Comparison of ENCODE assay signal across 8 mouse cellular contexts in the genomic region with DNA sequence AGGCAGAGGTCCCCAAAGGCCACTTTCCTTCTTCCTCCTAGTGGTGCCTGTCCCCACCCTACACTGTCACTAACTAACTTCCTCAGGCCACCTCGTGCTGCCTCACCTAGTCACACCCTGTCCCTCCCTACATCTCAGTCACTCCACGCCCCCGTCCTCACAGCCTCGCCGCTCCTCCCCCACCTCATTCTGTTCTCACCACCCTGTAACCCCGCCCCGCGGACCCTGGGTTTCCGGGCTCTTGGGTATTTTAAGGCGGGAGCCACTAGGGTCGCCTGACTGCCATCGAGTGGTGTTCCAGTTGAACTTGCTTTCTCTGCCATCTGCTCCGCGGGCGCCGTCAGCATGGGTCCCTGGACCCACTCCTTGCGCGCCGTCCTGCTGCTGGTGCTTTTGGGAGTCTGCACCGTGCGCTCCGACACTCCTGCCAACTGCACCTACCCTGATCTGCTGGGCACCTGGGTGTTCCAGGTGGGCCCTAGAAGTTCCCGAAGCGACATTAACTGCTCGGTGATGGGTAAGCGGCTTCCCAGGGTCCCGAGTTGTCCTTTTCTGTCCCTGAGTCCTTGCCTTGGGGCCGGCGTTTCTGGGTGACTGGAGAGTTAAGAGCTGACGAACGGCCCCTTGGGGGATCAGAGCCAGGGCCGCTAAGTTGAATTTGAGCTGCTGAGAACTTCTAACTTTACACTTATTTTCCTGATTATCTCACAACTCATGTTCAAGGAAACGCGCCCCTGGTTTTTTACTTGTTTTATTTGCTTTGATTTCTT. TPM values are rescaled to one million over a fixed set of nuclear protein-coding genes. Genes with fewer than 3 reads are reported as not detected.
DNase-seq lines count a peak whose midpoint lies in the region; ATAC-seq and TF ChIP-seq lines count a peak whose summit lies in the region.

Gene Ctsc (plus strand): TSS at position 228 of the 770 bp plus-strand sequence.

- H3K4me2 ChIP-seq in heart, embryonic 11.5 days, result peak within 1 kb of the TSS; percentile 96
- peak within 1 kb of the TSS; percentile 94 for H3K4me2 ChIP-seq in kidney, embryonic 16.5 days (replicated peaks; ENCODE audit: low read depth, low read length)

- H3K4me1 ChIP-seq in bone marrow macrophage, adult 2 months (ENCODE audit: control insufficient read depth, insufficient read depth, low read length), result peaks cover 10% of the 10 kb centered on the region
- peaks cover 15% of the 10 kb centered on the region for H3K4me1 ChIP-seq in erythroblast, embryonic 14.5 days (ENCODE audit: control insufficient read depth)
- H3K4me1 ChIP-seq in heart, embryonic 11.5 days (ENCODE audit: control insufficient read depth, insufficient read depth, low read length), result peaks cover 5% of the 10 kb centered on the region; the same call in 1 of the 2 replicates
- H3K4me1 ChIP-seq in kidney, embryonic 16.5 days (ENCODE audit: insufficient read depth, low read length), result peaks cover 13% of the 10 kb centered on the region

- ATAC-seq in heart, embryonic 11.5 days (replicated peaks; ENCODE audit: insufficient number of reproducible peaks, low FRiP score, low TSS enrichment), result peak; percentile 90
- peak; percentile 96 for ATAC-seq in kidney, embryonic 16.5 days (ENCODE audit: low FRiP score, low TSS enrichment)

- DNase-seq in 416B (ENCODE audit: low read depth), result peak; percentile 97
- peak; percentile 83 for DNase-seq in liver
- DNase-seq in monocyte, adult 2 months (ENCODE audit: low read depth in 1 of 2, low spot score in 2 of 2), result peak; percentile 90
- peak; percentile 98 for DNase-seq in spleen, postnatal 36 days (ENCODE audit: low spot score in 2 of 2)

- H3K36me3 ChIP-seq in erythroblast, embryonic 14.5 days (ENCODE audit: control insufficient read depth), result no peaks in the 10 kb centered on the region
- H3K36me3 ChIP-seq in heart, embryonic 11.5 days (ENCODE audit: control insufficient read depth, insufficient read depth, low read length), result no peaks in the 10 kb centered on the region
- H3K36me3 ChIP-seq in kidney, embryonic 16.5 days (ENCODE audit: insufficient read depth, low read length), result no peaks in the 10 kb centered on the region

- peak within 1 kb of the TSS; percentile 78 for H3K9ac ChIP-seq in heart, embryonic 11.5 days (ENCODE audit: low read depth, low read length)
- peak within 1 kb of the TSS; percentile 72 for H3K9ac ChIP-seq in kidney, embryonic 16.5 days (replicated peaks; ENCODE audit: low read length)

- peak within 1 kb of the TSS; percentile 91 for H3K27ac ChIP-seq in bone marrow macrophage, adult 2 months (ENCODE audit: insufficient read depth, low read depth, low read length)
- no peak within 1 kb of the TSS; the same call in 1 of the 2 replicates for H3K27ac ChIP-seq in heart, embryonic 11.5 days (ENCODE audit: low read depth, low read length)
- peak within 1 kb of the TSS; percentile 50; the same call in 1 of the 2 replicates for H3K27ac ChIP-seq in kidney, embryonic 16.5 days (ENCODE audit: low read length)

- H3K27me3 ChIP-seq in erythroblast, embryonic 14.5 days (ENCODE audit: control insufficient read depth), result peaks cover 3% of the 10 kb centered on the region; the same call in 1 of the 2 replicates
- no peaks in the 10 kb centered on the region for H3K27me3 ChIP-seq in heart, embryonic 11.5 days (ENCODE audit: control insufficient read depth, insufficient read depth, low read length)
- no peaks in the 10 kb centered on the region for H3K27me3 ChIP-seq in kidney, embryonic 16.5 days (ENCODE audit: insufficient read depth, low read length)

- TF ChIP-seq POLR2A in bone marrow macrophage, adult 2 months (IDR thresholded peaks at IDR 0.05; ENCODE audit: borderline replicate concordance, low read depth, low read length), result peak; percentile 81; the same call in 1 of the 2 replicates

- no peaks in the 10 kb centered on the region for H3K9me3 ChIP-seq in erythroblast, embryonic 14.5 days (ENCODE audit: control insufficient read depth, low read length)
- no peaks in the 10 kb centered on the region for H3K9me3 ChIP-seq in heart, embryonic 11.5 days (replicated peaks; ENCODE audit: control insufficient read depth, low read length)
- no peaks in the 10 kb centered on the region for H3K9me3 ChIP-seq in kidney, embryonic 16.5 days (ENCODE audit: low read length)

- H3K4me3 ChIP-seq in bone marrow macrophage, adult 2 months (ENCODE audit: insufficient read depth, low read length), result peak within 1 kb of the TSS; percentile 91
- peak within 1 kb of the TSS; percentile 62 for H3K4me3 ChIP-seq in erythroblast, embryonic 14.5 days (replicated peaks)
- H3K4me3 ChIP-seq in heart, embryonic 11.5 days (ENCODE audit: low read depth, low read length), result peak within 1 kb of the TSS; percentile 66
- H3K4me3 ChIP-seq in kidney, embryonic 16.5 days (ENCODE audit: low read length), result peak within 1 kb of the TSS; percentile 60

- no peak for TF ChIP-seq CTCF in bone marrow macrophage, adult 2 months (IDR thresholded peaks at IDR 0.05; ENCODE audit: low read depth, low read length)

- WGBS in heart, embryonic 11.5 days (ENCODE audit: insufficient replicate concordance), result 2% methylated on average over 34 of the region's 34 CpGs
- WGBS in kidney, embryonic 16.5 days, result 2% methylated on average over 34 of the region's 34 CpGs

RNA-seq across cellular contexts. Expression of gene Ctsc, which starts in this region (rescaled TPM):
- 423 and 505 TPM in 2 replicates for polyA plus RNA-seq in bone marrow macrophage, adult 2 months (2012; ENCODE audit: insufficient read depth, insufficient read length, missing spikeins)
- 0.30 and 0.51 TPM in 2 replicates for polyA plus RNA-seq in erythroblast, embryonic 14.5 days (2012)
- polyA plus RNA-seq in heart, embryonic 11.5 days (2014; fragmentation: Nextera tagmentation; extraction: Ambion mirVana), result 29.3 and 30.1 TPM in 2 replicates
- polyA plus RNA-seq in kidney, embryonic 16.5 days (2015; fragmentation: Nextera tagmentation; extraction: Ambion mirVana), result 35.4 and 38.7 TPM in 2 replicates

Comparison
In these comparisons a context has a peak if more than half of its experiments do, and no peak if none do; other contexts are left out.
1. RNA of gene Ctsc (polyA plus RNA-seq): 423 to 505 TPM in bone marrow macrophage, adult 2 months, 35.4 to 38.7 TPM in kidney, embryonic 16.5 days and 29.3 to 30.1 TPM in heart, embryonic 11.5 days; 0.30 to 0.51 TPM in erythroblast, embryonic 14.5 days; every median in the first group is over 10 times any median in the second.
2. RNA of gene Ctsc (polyA plus RNA-seq): 423 to 505 TPM in bone marrow macrophage, adult 2 months; 35.4 to 38.7 TPM in kidney, embryonic 16.5 days and 29.3 to 30.1 TPM in heart, embryonic 11.5 days; every median in the first group is over 10 times any median in the second.
3. Peak in every context shown above with its lines, with median percentiles within 50 percentile points of each other: DNase-seq and H3K4me3 ChIP-seq.